Mouse (Mus musculus) left cerebral cortex, postnatal 14 days (tissue): ENCODE results near the gene Chmp1a. TPM values are rescaled to one million over a fixed set of nuclear protein-coding genes. Genes with fewer than 3 reads are reported as not detected.

ENCODE experiments used
- DNase-seq, 2 experiments: peaks; one replicate each; pipeline ENCODE4 v3.0.0; 2021 to 2022; ENCODE audit warnings: low spot score in 2 of 2, mixed read lengths in 1 of 2
- intact Hi-C: fragments of 180-260 bp; cut with DNase I; formaldehyde crosslinking; loops from one replicate; pipeline ENCODE4 v1.15.1; 2025
- total RNA-seq, 2 experiments: library from RNA; stranded (reverse); gene quantifications; 2 replicates each; pipeline ENCODE4 v1.2.3; 2021

Gene Chmp1a
- total RNA-seq, 2 experiments from 2014 or later = 99.0 to 108 TPM

GRCm38 (mm10) chr8:123185566-123186409, 26.8 kb downstream of the Chmp1a start, which contains the start of gene Dpep1:
Gene Dpep1, plus strand, starts transcription at chr8:123186242.
- no peak for DNase-seq
- intact Hi-C loops = no loop called here

- DNase-seq = no peak
- intact Hi-C loops = no loop called here
Observed at GRCm38 (mm10) chr8:123181391-123181790, 31.2 kb downstream of the Chmp1a start.

GRCm38 (mm10) chr8:123157888-123158465, 54.6 kb downstream of the Chmp1a start, which contains the start of gene Sult5a1:
Gene Sult5a1, minus strand, starts transcription at chr8:123158315.
- DNase-seq = no peak
- intact Hi-C loops = no loop called here

- DNase-seq = no peak
- intact Hi-C loops = no loop called here
Observed at GRCm38 (mm10) chr8:123156070-123156773, 56.3 kb downstream of the Chmp1a start.

DNA sequence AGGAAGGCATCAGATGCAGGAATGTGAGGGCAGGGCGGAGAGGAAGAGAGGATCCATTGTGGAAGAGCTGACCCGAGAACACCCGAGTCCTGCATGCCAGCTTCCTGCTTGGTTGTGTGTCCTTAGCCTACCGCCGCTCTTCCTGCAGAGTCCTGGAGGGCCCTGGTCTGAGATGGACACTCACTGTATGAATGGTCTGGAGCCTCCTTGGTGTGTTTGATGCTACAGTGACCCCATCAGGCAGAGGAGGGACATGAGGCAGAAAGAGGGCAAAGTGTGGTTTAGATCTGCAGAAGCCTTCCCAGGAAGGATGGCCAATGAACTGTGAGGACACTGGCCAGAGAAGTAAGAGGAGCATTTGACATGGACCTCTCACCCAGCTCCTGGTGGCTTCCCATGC, 57.4 kb downstream of the Chmp1a start:
- intact Hi-C loops = no loop called here
- DNase-seq = no peak

Other genes with a start within 250 kb of the Chmp1a start
- 100 to 1,000 TPM; 146 to 151 TPM for gene Ankrd11, start 170.5 kb downstream of the Chmp1a start, total RNA-seq
- gene Spg7, start 149.8 kb downstream of the Chmp1a start, total RNA-seq = 10 to 100 TPM; 69.0 to 69.4 TPM
- gene Rpl13, start 110.4 kb downstream of the Chmp1a start, total RNA-seq = 100 to 1,000 TPM; 356 to 384 TPM
- 10 to 100 TPM; 55.0 to 77.7 TPM for gene Cpne7, start 95.4 kb downstream of the Chmp1a start, total RNA-seq
- under 1 TPM in 1 of 2 experiments, not detected in 1; 0.59 TPM for gene Sult5a1, start 54.4 kb downstream of the Chmp1a start, total RNA-seq
- gene Dpep1, start 26.5 kb downstream of the Chmp1a start, total RNA-seq = not detected
- gene Spata33, start 69 bp upstream of the Chmp1a start, total RNA-seq = 10 to 100 TPM in 1 of 2 experiments, 1 to 10 TPM in 1; 7.1 to 10.2 TPM
- 10 to 100 TPM; 71.2 to 75.6 TPM for gene Cdk10, start 12.1 kb upstream of the Chmp1a start, total RNA-seq
- gene Spata2l, start 23.5 kb upstream of the Chmp1a start, total RNA-seq = 100 to 1,000 TPM; 125 to 142 TPM
- gene Zfp276, start 41.4 kb upstream of the Chmp1a start, total RNA-seq = 10 to 100 TPM; 20.4 to 20.9 TPM
- gene Vps9d1, start 41.6 kb upstream of the Chmp1a start, total RNA-seq = 10 to 100 TPM; 60.2 to 71.8 TPM
- gene Fanca, start 105.8 kb upstream of the Chmp1a start, total RNA-seq = 1 to 10 TPM; 4.1 to 6.5 TPM
- 10 to 100 TPM; 16.3 to 17.1 TPM for gene Spire2, start 120.0 kb upstream of the Chmp1a start, total RNA-seq
- 100 to 1,000 TPM; 541 to 593 TPM for gene Tcf25, start 161.0 kb upstream of the Chmp1a start, total RNA-seq
- under 1 TPM in 1 of 2 experiments, not detected in 1; 0.09 TPM for gene Mc1r, start 194.3 kb upstream of the Chmp1a start, total RNA-seq
- 100 to 1,000 TPM; 691 to 709 TPM for gene Tubb3, start 198.7 kb upstream of the Chmp1a start, total RNA-seq
- gene Def8, start 210.8 kb upstream of the Chmp1a start, total RNA-seq = 10 to 100 TPM; 76.1 to 76.7 TPM